Mouse (Mus musculus) heart, embryonic 14.5 days (tissue): ENCODE data around the gene Cpm. TPM values are rescaled to one million over a fixed set of nuclear protein-coding genes. Genes with fewer than 3 reads are reported as not detected.

Experiments used
- ATAC-seq: fragments of 200-750 bp; cut with Nextera tagmentation; 2 replicates; pipeline ENCODE4 v1.8.0; 2017; ENCODE audit warnings: low read depth, moderate TSS enrichment; ENCODE audit not compliant: insufficient number of reproducible peaks, insufficient read depth, low FRiP score
- H3K27ac ChIP-seq, 2 experiments: fragments of 200-500 bp in 1 of 2; fragments of 300-500 bp in 1 of 2; sonication (generic) in 1 of 2; replicated peaks in 1 of 2; 2 replicates each; pipeline ENCODE4 v1.5.1; 2012 to 2014; ENCODE audit warnings: low read depth in 2 of 2, low read length in 2 of 2, control low read depth in 1 of 2, mild to moderate bottlenecking in 1 of 2, mixed read lengths in 1 of 2; ENCODE audit not compliant: control insufficient read depth in 1 of 2, insufficient read depth in 1 of 2
- H3K27me3 ChIP-seq: fragments of 300-500 bp; sonication (generic); 2 replicates; pipeline ENCODE4 v1.6.1; 2014; ENCODE audit warnings: mild to moderate bottlenecking, low read length, control low read depth; ENCODE audit not compliant: control insufficient read depth, insufficient read depth
- H3K36me3 ChIP-seq: fragments of 300-500 bp; sonication (generic); 2 replicates; pipeline ENCODE4 v1.6.1; 2014; ENCODE audit warnings: mild to moderate bottlenecking, control low read depth, low read length, mixed read lengths; ENCODE audit not compliant: control insufficient read depth, insufficient read depth
- H3K4me1 ChIP-seq, 2 experiments: fragments of 200-500 bp in 1 of 2; fragments of 300-500 bp in 1 of 2; sonication (generic) in 1 of 2; 2 replicates each; pipeline ENCODE4 v1.6.1; 2012 to 2014; ENCODE audit warnings: low read length in 2 of 2, control low read depth in 1 of 2, mixed read lengths in 1 of 2; ENCODE audit not compliant: control insufficient read depth in 2 of 2, insufficient read depth in 2 of 2
- H3K4me2 ChIP-seq: fragments of 300-500 bp; sonication (generic); 2 replicates; pipeline ENCODE4 v1.6.1; 2014; ENCODE audit warnings: mild to moderate bottlenecking, low read length
- H3K4me3 ChIP-seq, 2 experiments: fragments of 200-500 bp in 1 of 2; fragments of 300-500 bp in 1 of 2; sonication (generic) in 1 of 2; 2 replicates each; pipeline ENCODE4 v1.5.1; 2012 to 2014; ENCODE audit warnings: low read length in 2 of 2, mild to moderate bottlenecking in 2 of 2, control low read depth in 1 of 2, low read depth in 1 of 2, moderate library complexity in 1 of 2; ENCODE audit not compliant: control insufficient read depth in 1 of 2, insufficient read depth in 1 of 2
- H3K9ac ChIP-seq: fragments of 300-500 bp; sonication (generic); 2 replicates; pipeline ENCODE4 v1.6.1; 2014; ENCODE audit warnings: mild to moderate bottlenecking, low read length
- H3K9me3 ChIP-seq: fragments of 300-500 bp; sonication (generic); 2 replicates; pipeline ENCODE4 v1.6.1; 2016; ENCODE audit warnings: low read length, control low read depth; ENCODE audit not compliant: control insufficient read depth
- WGBS: fragments of 180-500 bp; shearing (Covaris S2); extraction: QIAGEN DNeasy Blood & Tissue Kit; methylation state at CpG from one replicate; pipeline ENCODE4 v1.1.7; 2014; 5-methylcytosine and 5-hydroxymethylcytosine counted together
- polyA plus RNA-seq: library from polyadenylated mRNA; unstranded; fragments of >200 nt; fragmentation: Nextera tagmentation; extraction: Ambion mirVana; gene quantifications from 2 replicates; pipeline ENCODE4 v1.2.1, GENCODE M21; 2014

The Cpm gene
- polyA plus RNA-seq, 1 experiment from 2014 or later = 0.96 TPM

DNA sequence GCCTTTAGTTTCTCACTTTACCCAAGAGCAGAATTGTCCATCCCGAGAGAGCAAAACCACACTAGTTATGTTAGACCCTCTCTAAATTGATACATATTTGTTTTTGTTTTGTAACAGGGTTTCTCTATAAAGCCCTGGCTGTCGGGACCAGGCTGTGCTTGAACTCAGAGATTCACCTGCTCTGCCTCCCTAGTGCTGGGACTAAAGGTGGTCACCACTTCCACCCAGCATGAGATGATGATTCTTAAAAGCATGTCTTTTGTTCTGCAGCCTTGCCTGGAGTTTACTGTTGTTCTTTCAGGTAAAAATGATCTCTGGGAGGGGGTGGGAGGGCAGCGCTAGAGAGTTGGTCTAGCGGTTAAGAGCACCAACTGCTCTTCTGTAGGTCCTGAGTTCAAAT is 97.0 kb downstream of the Cpm start:
- H3K4me1 ChIP-seq = peaks cover 0 to under 1% of the 10 kb centered on the region in 2 experiments; a peak in 1 of 4 replicates
- H3K27me3 ChIP-seq = no peaks in the 10 kb centered on the region
- H3K9ac ChIP-seq = no peak overlapping the region
- H3K27ac ChIP-seq = no peak overlapping the region
- no peak overlapping the region for H3K4me3 ChIP-seq
- no peak overlapping the region for H3K4me2 ChIP-seq
- WGBS = 92% methylated on average over 4 of the region's 4 CpGs
- no peaks in the 10 kb centered on the region for H3K9me3 ChIP-seq
- no peak for ATAC-seq
- H3K36me3 ChIP-seq = no peaks in the 10 kb centered on the region

DNA sequence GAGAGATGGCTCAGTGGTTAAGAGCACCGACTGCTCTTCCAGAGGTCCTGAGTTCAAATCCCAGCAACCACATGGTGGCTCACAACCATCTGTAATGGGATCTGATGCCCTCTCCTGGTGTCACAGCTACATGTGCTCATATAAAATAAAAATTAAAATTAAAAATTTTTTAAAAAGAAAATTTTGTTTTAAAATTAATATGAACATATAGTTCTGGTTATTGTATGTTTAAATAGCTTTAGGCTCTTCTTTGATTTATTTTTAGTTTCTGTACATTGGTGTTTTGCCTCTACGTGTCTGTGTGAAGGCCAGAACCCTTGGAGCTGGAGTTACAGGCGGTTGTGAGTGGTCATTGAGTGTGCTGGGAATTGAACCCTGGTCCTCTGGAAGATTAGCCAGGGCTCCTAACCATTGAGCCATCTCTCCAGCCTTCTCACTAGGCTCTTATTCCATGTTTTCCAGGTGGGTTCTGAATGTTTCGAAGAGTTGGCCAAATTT is 97.6 kb downstream of the Cpm start:
- Histone ChIP-seq H3K4me1 (peaks cover 0 to 2% of the 10 kb centered on the region in 2 experiments; a peak in 1 of 4 replicates), H3K9me3 (no peaks in the 10 kb centered on the region), H3K36me3 (no peaks in the 10 kb centered on the region), H3K27me3 (no peaks in the 10 kb centered on the region), H3K4me3 (no peak overlapping the region), H3K27ac (no peak overlapping the region), H3K9ac (no peak overlapping the region), H3K4me2 (no peak overlapping the region)
- 98% methylated on average over 4 of the region's 4 CpGs for WGBS
- no peak for ATAC-seq

DNA sequence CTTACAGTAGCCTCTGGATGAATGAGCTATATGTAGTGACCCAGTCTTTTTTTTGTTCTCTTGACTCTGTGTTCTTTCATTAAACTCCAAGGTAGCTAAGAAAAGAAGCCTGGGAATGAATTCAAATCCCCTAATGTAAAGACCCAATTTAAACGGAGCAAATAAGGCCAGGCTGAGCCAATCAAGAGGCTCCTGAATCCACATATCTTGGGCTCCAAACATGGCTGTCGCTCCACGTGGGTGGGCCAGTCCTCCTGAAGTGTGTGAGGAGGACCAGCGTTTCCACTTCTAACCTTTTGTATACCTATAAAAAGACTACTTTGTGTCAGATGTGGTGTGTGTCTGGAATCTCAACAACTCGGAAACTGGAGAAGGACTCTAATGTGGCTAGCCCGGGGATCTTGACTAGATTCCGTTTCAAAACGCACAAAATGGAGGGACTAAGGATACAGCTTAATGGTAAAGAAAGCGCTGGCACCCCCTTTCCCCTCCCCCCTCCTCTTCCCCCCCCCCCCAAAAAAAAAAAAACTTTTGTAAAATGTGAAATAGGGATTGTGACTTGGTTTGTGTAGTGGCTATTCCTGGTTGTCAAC is 98.3 kb downstream of the Cpm start:
- no peaks in the 10 kb centered on the region for H3K36me3 ChIP-seq
- no peaks in the 10 kb centered on the region for H3K9me3 ChIP-seq
- no peak overlapping the region for H3K27ac ChIP-seq
- H3K27me3 ChIP-seq = no peaks in the 10 kb centered on the region
- no peak overlapping the region for H3K4me3 ChIP-seq
- H3K4me1 ChIP-seq = peaks cover 0 to 2% of the 10 kb centered on the region in 2 experiments; a peak in 1 of 4 replicates
- WGBS = 69% methylated on average over 9 of the region's 9 CpGs
- no peak for ATAC-seq
- no peak overlapping the region for H3K9ac ChIP-seq
- H3K4me2 ChIP-seq = no peak overlapping the region

DNA sequence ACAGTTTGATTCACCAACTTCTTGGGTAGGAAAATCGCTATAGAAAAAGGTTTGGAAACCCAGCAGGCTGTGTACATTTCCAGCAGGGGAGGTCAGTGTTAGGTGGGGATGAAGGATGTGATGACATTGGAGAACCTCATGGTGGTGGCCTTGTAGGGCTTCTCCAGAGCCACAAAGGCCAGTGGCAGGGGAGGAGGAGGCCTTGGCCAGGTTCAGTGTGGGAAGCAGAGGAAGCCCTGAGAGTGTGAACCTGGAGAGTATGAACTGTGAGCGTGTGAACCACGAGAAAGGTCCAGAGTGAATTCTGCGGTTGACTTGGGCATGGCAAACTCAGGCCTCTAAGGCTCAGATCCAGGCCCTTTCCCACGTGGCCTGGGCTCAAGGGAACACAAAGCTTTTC is 99.3 kb downstream of the Cpm start:
- Histone ChIP-seq H3K4me3 (no peak overlapping the region), H3K27ac (no peak overlapping the region), H3K36me3 (no peaks in the 10 kb centered on the region), H3K27me3 (no peaks in the 10 kb centered on the region), H3K9ac (no peak overlapping the region), H3K4me1 (peaks cover 0 to 2% of the 10 kb centered on the region in 2 experiments; a peak in 2 of 4 replicates), H3K4me2 (no peak overlapping the region), H3K9me3 (no peaks in the 10 kb centered on the region)
- 84% methylated on average over 5 of the region's 5 CpGs for WGBS
- no peak for ATAC-seq

DNA sequence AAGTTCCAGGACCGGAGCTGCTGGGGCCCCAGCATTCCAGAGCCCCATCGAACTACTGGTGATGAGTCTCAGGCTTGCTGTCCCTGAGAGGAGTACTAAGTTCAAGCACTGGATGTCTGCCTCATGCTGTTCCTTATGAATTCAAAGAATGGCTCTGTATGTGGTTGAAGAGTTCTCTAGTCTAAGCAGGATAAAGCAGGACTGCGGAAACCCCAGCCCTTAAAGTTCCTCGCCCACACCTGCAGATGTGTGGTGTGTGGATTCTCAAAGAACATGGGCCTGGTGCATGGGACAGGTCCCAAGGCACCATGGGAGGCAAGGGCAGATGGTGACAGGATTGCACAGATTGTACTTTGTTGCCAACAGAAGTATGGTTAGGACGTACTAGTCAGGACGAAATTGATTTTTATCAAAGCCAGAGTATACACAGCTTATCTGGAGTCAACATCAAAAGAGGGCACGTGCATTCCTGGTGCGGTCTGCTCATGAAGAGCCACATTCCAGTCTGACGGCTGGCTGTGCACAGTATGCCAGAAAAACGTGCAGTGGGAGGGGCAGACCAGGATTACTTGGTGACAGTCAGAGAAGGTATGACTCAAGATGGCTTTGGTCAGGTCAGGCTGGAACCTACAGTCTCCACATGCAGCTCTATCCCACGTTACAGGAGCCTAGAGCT is 100.0 kb downstream of the Cpm start:
- no peaks in the 10 kb centered on the region for H3K36me3 ChIP-seq
- H3K4me3 ChIP-seq = no peak overlapping the region
- peaks cover 0 to 2% of the 10 kb centered on the region in 2 experiments; a peak in 2 of 4 replicates for H3K4me1 ChIP-seq
- WGBS = 54% methylated on average over 11 of the region's 11 CpGs
- H3K27me3 ChIP-seq = no peaks in the 10 kb centered on the region
- ATAC-seq = no peak
- no peaks in the 10 kb centered on the region for H3K9me3 ChIP-seq
- H3K4me2 ChIP-seq = no peak overlapping the region
- no peak overlapping the region for H3K27ac ChIP-seq
- H3K9ac ChIP-seq = no peak overlapping the region

DNA sequence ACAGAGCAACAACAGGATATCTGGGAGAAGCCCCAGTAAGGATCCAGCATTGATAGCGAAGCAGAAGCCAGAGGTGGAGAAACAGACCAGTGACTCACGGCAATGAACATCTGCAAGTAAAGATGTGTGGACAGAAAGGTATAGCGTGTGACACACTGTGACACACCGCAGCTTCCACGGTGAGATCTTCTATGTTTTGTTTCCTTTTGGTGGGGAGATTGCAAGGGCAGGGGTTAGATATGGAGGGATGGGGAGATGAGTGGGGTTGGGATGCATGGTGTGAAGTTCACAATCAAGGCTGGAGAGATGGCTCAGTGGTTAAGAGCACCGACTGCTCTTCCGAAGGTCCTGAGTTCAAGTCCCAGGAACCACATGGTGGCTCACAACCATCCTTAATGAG is 100.8 kb downstream of the Cpm start:
- WGBS = 90% methylated on average over 7 of the region's 7 CpGs
- no peaks in the 10 kb centered on the region for H3K36me3 ChIP-seq
- peaks cover 0 to 2% of the 10 kb centered on the region in 2 experiments; a peak in 2 of 4 replicates for H3K4me1 ChIP-seq
- ATAC-seq = no peak
- no peak overlapping the region for H3K4me2 ChIP-seq
- no peak overlapping the region for H3K9ac ChIP-seq
- H3K4me3 ChIP-seq = no peak overlapping the region
- H3K27me3 ChIP-seq = no peaks in the 10 kb centered on the region
- no peak overlapping the region for H3K27ac ChIP-seq
- H3K9me3 ChIP-seq = no peaks in the 10 kb centered on the region

DNA sequence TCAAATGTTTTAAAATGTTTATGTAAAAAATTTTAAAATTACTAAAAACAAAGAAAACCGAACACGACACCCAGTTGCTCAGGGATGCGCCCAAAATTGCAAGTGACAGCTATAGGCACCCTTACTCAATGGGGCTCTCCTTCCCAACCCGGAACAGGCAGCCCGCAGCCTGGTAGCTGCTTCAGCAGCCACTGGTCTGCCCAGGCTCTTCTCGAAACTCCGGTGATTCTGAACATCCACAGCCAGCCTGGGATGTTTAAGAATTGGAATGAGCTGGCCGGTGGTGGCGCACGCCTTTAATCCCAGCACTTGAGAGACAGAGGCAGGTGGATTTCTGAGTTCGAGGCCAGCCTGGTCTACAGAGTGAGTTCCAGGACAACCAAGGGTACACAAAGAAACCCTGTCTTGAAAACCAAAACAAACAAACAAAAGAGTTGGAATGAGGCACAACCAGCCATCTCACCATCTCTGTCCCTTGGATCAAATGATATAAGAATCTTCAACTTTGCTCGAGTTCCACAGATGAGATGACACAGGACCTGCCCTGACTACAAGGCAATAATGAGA is 101.4 kb downstream of the Cpm start:
- H3K27ac ChIP-seq = no peak overlapping the region
- no peaks in the 10 kb centered on the region for H3K36me3 ChIP-seq
- ATAC-seq = no peak
- H3K4me1 ChIP-seq = peaks cover 0 to 2% of the 10 kb centered on the region in 2 experiments; a peak in 2 of 4 replicates
- H3K27me3 ChIP-seq = no peaks in the 10 kb centered on the region
- 90% methylated on average over 12 of the region's 12 CpGs for WGBS
- no peaks in the 10 kb centered on the region for H3K9me3 ChIP-seq
- H3K4me2 ChIP-seq = no peak overlapping the region
- no peak overlapping the region for H3K4me3 ChIP-seq
- no peak overlapping the region for H3K9ac ChIP-seq
